Mouse (Mus musculus) cerebellum, postnatal 25 days (tissue): Measurements from ENCODE around the gene Wdr83.
A peak's percentile ranks its signal among the peaks of the same experiment; 100 is the strongest.
"Not testable (repeated sequence)": the region's sequence is repeated elsewhere in the genome, so short reads cannot be mapped to it uniquely, and the experiment has no call there.

Experiments used
- DNase-seq, 2 experiments: peaks; one replicate each; pipeline ENCODE4 v3.0.0; 2021; ENCODE audit warnings: mixed read lengths in 2 of 2

Wdr83 gene

GRCm38 (mm10) chr8:85081216-85081555 is at the start of gene Wdr83:
Wdr83 (minus strand) TSS chr8:85081306.
- no peak for DNase-seq

- no peak for DNase-seq
Observed at GRCm38 (mm10) chr8:85123691-85124090, 42.6 kb upstream of the Wdr83 start.

- no peak for DNase-seq
Observed at GRCm38 (mm10) chr8:85122995-85123394, 41.9 kb upstream of the Wdr83 start, which contains the start of gene Zfp791. Zfp791 (minus strand) TSS chr8:85123095.

GRCm38 (mm10) chr8:85120251-85120650 is 39.1 kb upstream of the Wdr83 start:
- DNase-seq, result not testable (repeated sequence)

GRCm38 (mm10) chr8:85119052-85119981 is 38.2 kb upstream of the Wdr83 start:
- DNase-seq, result peak; percentile 85 to 91

- no peak for DNase-seq
Observed at GRCm38 (mm10) chr8:85116984-85117383, 35.9 kb upstream of the Wdr83 start.

GRCm38 (mm10) chr8:85115501-85115900 is 34.4 kb upstream of the Wdr83 start:
- no peak for DNase-seq

GRCm38 (mm10) chr8:85113241-85113640 is 32.1 kb upstream of the Wdr83 start:
- DNase-seq, result no peak

- DNase-seq, result no peak
Observed at GRCm38 (mm10) chr8:85100076-85100665, 19.1 kb upstream of the Wdr83 start.

GRCm38 (mm10) chr8:85096850-85097249 is 15.7 kb upstream of the Wdr83 start:
- no peak for DNase-seq

GRCm38 (mm10) chr8:85096196-85096595 is 15.1 kb upstream of the Wdr83 start:
- no peak for DNase-seq

- no peak for DNase-seq
Observed at GRCm38 (mm10) chr8:85095566-85095965, 14.5 kb upstream of the Wdr83 start.

- no peak for DNase-seq
Observed at GRCm38 (mm10) chr8:85095051-85095450, 13.9 kb upstream of the Wdr83 start.

GRCm38 (mm10) chr8:85091526-85092090 is 10.5 kb upstream of the Wdr83 start:
- DNase-seq, result no peak

GRCm38 (mm10) chr8:85090856-85091255 is 9.8 kb upstream of the Wdr83 start:
- DNase-seq, result no peak

GRCm38 (mm10) chr8:85088771-85089170 is 7.7 kb upstream of the Wdr83 start:
- DNase-seq, result no peak

GRCm38 (mm10) chr8:85086238-85086637 is 5.1 kb upstream of the Wdr83 start:
- no peak for DNase-seq

- DNase-seq, result no peak
Observed at GRCm38 (mm10) chr8:85084633-85085032, 3.5 kb upstream of the Wdr83 start.

- peak; percentile 85 to 92 for DNase-seq
Observed at GRCm38 (mm10) chr8:85083108-85083813, 2.2 kb upstream of the Wdr83 start, which contains the start of gene Man2b1. Man2b1 (plus strand) TSS chr8:85083270.

- DNase-seq, result not testable (repeated sequence)
Observed at GRCm38 (mm10) chr8:85082169-85082568, 1.1 kb upstream of the Wdr83 start.

- peak; percentile 65 to 69 for DNase-seq
Observed at GRCm38 (mm10) chr8:85080532-85081215, 432 bp downstream of the Wdr83 start, which contains the start of gene Wdr83os. Wdr83os (plus strand) TSS chr8:85080740.

- DNase-seq, result no peak
Observed at GRCm38 (mm10) chr8:85080214-85080531, 933 bp downstream of the Wdr83 start.
